ENCODE assay signal across 22 mouse cellular contexts in the genomic region with DNA sequence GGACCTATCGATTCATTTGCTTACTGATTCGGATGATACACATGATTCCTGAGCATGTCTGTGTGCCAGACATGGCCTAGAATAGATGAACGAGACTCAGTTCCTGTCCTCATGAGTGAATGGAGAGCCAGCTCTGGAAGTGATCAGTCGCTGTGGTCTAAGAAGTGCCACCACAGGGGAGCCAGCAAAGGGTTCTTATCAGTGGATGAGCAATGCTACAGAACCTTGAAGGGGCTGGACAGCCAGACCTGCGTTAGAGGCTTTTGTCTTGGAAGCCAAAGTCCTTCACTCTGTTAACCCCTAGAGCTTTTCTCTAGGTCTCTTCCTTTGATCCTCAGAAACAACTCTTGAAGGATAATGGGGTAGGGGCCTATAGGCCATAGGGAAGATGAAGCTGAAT.
DNase-seq lines count a peak whose midpoint lies in the region; ATAC-seq and TF ChIP-seq lines count a peak whose summit lies in the region.
"Had no signal": no experiment of that assay in that cellular context is flagged by ENCODE, and none has a peak within 500 bp of the region (broad histone marks: within the 10 kb centered on the region; RNA-seq: fewer than 3 reads in every experiment).

No protein-coding gene starts in this region.

- H3K9ac ChIP-seq in liver, embryonic 11.5 days (ENCODE audit: low read depth, low read length): no peak overlapping the region
- no peak overlapping the region for H3K9ac ChIP-seq in liver, postnatal 0 days (replicated peaks)
- H3K9ac ChIP-seq in liver, embryonic 13.5 days: no peak overlapping the region
- H3K9ac ChIP-seq in liver, embryonic 15.5 days: no peak overlapping the region
- H3K9ac ChIP-seq: embryonic facial prominence, embryonic 12.5 days; forebrain, embryonic 13.5 days; forebrain, embryonic 15.5 days had no signal

- no peak for DNase-seq in liver, embryonic 11.5 days (ENCODE audit: low spot score)
- no peak for DNase-seq in liver, postnatal 0 days
- DNase-seq in liver, embryonic 13.5 days: no peak
- no peak for DNase-seq in gastrocnemius, postnatal 25 days
- DNase-seq: adrenal gland, adult 8-10 months; adrenal gland, postnatal 14 days; B cell, adult 2 months; cerebellum, adult 11-12 months; cerebellum, adult 2 months; cerebellum, adult 9-10 months; cerebellum, postnatal 10 days; cerebellum, postnatal 25 days had no signal

- no peak overlapping the region for H3K4me2 ChIP-seq in liver, embryonic 11.5 days
- no peak overlapping the region for H3K4me2 ChIP-seq in liver, postnatal 0 days (ENCODE audit: low read depth, low read length)
- H3K4me2 ChIP-seq in liver, embryonic 13.5 days: no peak overlapping the region
- H3K4me2 ChIP-seq in liver, embryonic 15.5 days: no peak overlapping the region
- H3K4me2 ChIP-seq: embryonic facial prominence, embryonic 12.5 days; forebrain, embryonic 13.5 days; forebrain, embryonic 15.5 days had no signal

- H3K4me1 ChIP-seq in liver, embryonic 11.5 days (replicated peaks; ENCODE audit: control insufficient read depth, insufficient read depth, low read length): peaks cover 4% of the 10 kb centered on the region; the same call in 1 of the 2 replicates
- H3K4me1 ChIP-seq in liver, postnatal 0 days (ENCODE audit: insufficient read depth): no peaks in the 10 kb centered on the region
- peaks cover 32% of the 10 kb centered on the region for H3K4me1 ChIP-seq in liver, embryonic 13.5 days (replicated peaks)
- peaks cover 11% of the 10 kb centered on the region; the same call in 1 of the 2 replicates for H3K4me1 ChIP-seq in liver, embryonic 15.5 days (replicated peaks)
- H3K4me1 ChIP-seq: forebrain, embryonic 13.5 days; forebrain, embryonic 15.5 days had no signal

- no peaks in the 10 kb centered on the region for H3K9me3 ChIP-seq in liver, embryonic 11.5 days (ENCODE audit: control insufficient read depth, low read length)
- no peaks in the 10 kb centered on the region for H3K9me3 ChIP-seq in liver, postnatal 0 days (ENCODE audit: low read length)
- no peaks in the 10 kb centered on the region for H3K9me3 ChIP-seq in liver, embryonic 13.5 days (replicated peaks)
- no peaks in the 10 kb centered on the region for H3K9me3 ChIP-seq in liver, embryonic 15.5 days (replicated peaks)
- H3K9me3 ChIP-seq: embryonic facial prominence, embryonic 10.5 days; embryonic facial prominence, embryonic 12.5 days; forebrain, embryonic 13.5 days; forebrain, embryonic 15.5 days; G1E had no signal

- H3K27ac ChIP-seq in liver, embryonic 11.5 days (ENCODE audit: low read depth, low read length): no peak overlapping the region; the same call in 1 of the 2 replicates
- no peak overlapping the region for H3K27ac ChIP-seq in liver, postnatal 0 days (ENCODE audit: low read depth)
- H3K27ac ChIP-seq in liver, embryonic 13.5 days: peak overlapping the region; percentile 23; the same call in 1 of the 2 replicates
- no peak overlapping the region for H3K27ac ChIP-seq in liver, embryonic 15.5 days (replicated peaks)
- H3K27ac ChIP-seq: embryonic facial prominence, embryonic 10.5 days; embryonic facial prominence, embryonic 12.5 days; forebrain, embryonic 13.5 days; forebrain, embryonic 15.5 days had no signal

- no peak overlapping the region for H3K4me3 ChIP-seq in liver, embryonic 11.5 days (ENCODE audit: low read depth, low read length)
- no peak overlapping the region for H3K4me3 ChIP-seq in liver, postnatal 0 days (ENCODE audit: low read depth, low read length)
- no peak overlapping the region for H3K4me3 ChIP-seq in liver, embryonic 13.5 days (replicated peaks)
- H3K4me3 ChIP-seq in liver, embryonic 15.5 days (replicated peaks): no peak overlapping the region
- H3K4me3 ChIP-seq: embryonic facial prominence, embryonic 10.5 days; embryonic facial prominence, embryonic 12.5 days; forebrain, embryonic 13.5 days; forebrain, embryonic 15.5 days had no signal

- WGBS in liver, embryonic 11.5 days: 60% methylated on average over 5 of the region's 5 CpGs
- 68% methylated on average over 5 of the region's 5 CpGs for WGBS in liver, postnatal 0 days (ENCODE audit: insufficient replicate concordance)
- WGBS in liver, embryonic 13.5 days (ENCODE audit: insufficient replicate concordance): 56% methylated on average over 5 of the region's 5 CpGs
- WGBS in liver, embryonic 15.5 days (ENCODE audit: insufficient replicate concordance): 51% methylated on average over 5 of the region's 5 CpGs

- no peaks in the 10 kb centered on the region for H3K36me3 ChIP-seq in liver, embryonic 11.5 days (ENCODE audit: control insufficient read depth, insufficient read depth, low read length)
- H3K36me3 ChIP-seq in liver, postnatal 0 days (replicated peaks; ENCODE audit: insufficient read depth, low read length): no peaks in the 10 kb centered on the region
- no peaks in the 10 kb centered on the region for H3K36me3 ChIP-seq in liver, embryonic 13.5 days
- H3K36me3 ChIP-seq in liver, embryonic 15.5 days (replicated peaks): no peaks in the 10 kb centered on the region
- H3K36me3 ChIP-seq: embryonic facial prominence, embryonic 10.5 days; embryonic facial prominence, embryonic 12.5 days; forebrain, embryonic 15.5 days; G1E had no signal

- TF ChIP-seq EP300 in liver, postnatal 0 days (IDR thresholded peaks at IDR 0.05; ENCODE audit: low read depth): no peak

- peak; percentile 66 for ATAC-seq in liver, embryonic 11.5 days (replicated peaks; ENCODE audit: low FRiP score)
- no peak for ATAC-seq in liver, postnatal 0 days
- peak; percentile 66 for ATAC-seq in liver, embryonic 13.5 days (ENCODE audit: low read depth)
- 0 out of 2 replicates have a peak, but pooled peaks have one; percentile 49 for ATAC-seq in liver, embryonic 15.5 days (ENCODE audit: insufficient read depth)
- ATAC-seq: activated CD4-positive, CD25-positive, alpha-beta regulatory T cell, adult 4 months; CD4-positive, CD25-positive, alpha-beta regulatory T cell, adult 4 months; forebrain, embryonic 13.5 days; forebrain, embryonic 15.5 days; Patski had no signal

- peaks cover 8% of the 10 kb centered on the region for H3K27me3 ChIP-seq in liver, embryonic 11.5 days (replicated peaks; ENCODE audit: control insufficient read depth, insufficient read depth, low read length)
- H3K27me3 ChIP-seq in liver, postnatal 0 days (ENCODE audit: insufficient read depth, low read length): no peaks in the 10 kb centered on the region
- H3K27me3 ChIP-seq in liver, embryonic 13.5 days: peaks cover 7% of the 10 kb centered on the region
- H3K27me3 ChIP-seq in liver, embryonic 15.5 days: no peaks in the 10 kb centered on the region
- H3K27me3 ChIP-seq: CH12.LX; forebrain, embryonic 15.5 days had no signal

- TF ChIP-seq CTCF in liver, postnatal 0 days (IDR thresholded peaks at IDR 0.05; ENCODE audit: low read depth): no peak
